Mouse (Mus musculus): ENCODE data around the gene Mgat5. TPM values are rescaled to one million over a fixed set of nuclear protein-coding genes. Genes with fewer than 3 reads are reported as not detected.
A peak's percentile ranks its signal among the peaks of the same experiment; 100 is the strongest.

Mgat5 gene
- polyA plus RNA-seq, 1 experiment = 11.4 TPM

DNA sequence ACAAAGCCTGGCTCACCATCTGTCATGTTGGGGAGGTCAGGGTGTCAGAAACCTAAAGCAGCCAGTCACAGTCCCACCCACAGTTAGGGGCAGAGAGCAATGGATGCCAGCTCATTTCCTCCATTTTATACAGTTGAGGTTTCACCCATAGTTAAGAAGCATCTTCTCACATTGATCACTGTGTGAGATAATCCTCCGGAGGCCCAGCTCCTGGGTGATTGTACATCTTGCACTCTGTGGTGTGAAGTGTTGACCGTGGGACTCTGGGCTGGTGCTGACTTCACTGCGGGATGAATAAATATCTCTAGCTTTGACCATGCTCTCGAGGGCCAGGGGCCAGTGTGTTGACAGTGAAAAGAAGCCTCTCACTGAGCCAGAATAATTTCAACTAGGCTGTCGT is 99.0 kb downstream of the Mgat5 start:
- H3K36me3 ChIP-seq (ENCODE audit: control insufficient read depth, insufficient read depth, low read length) = peaks cover 10% of the 10 kb centered on the region; the same call in 1 of the 2 replicates
- H3K4me1 ChIP-seq (ENCODE audit: control insufficient read depth, insufficient read depth, insufficient read length, low read length) = peaks cover 11% of the 10 kb centered on the region; the same call in 1 of the 2 replicates
- no peak for TF ChIP-seq POLR2A (IDR thresholded peaks at IDR 0.05; ENCODE audit: low read depth, low read length)
- no peak for TF ChIP-seq CTCF (IDR thresholded peaks at IDR 0.05; ENCODE audit: extremely low read depth, insufficient read length, insufficient replicate concordance, low read depth, low read length)
- 84% methylated on average over 5 of the region's 5 CpGs for WGBS
- no peak overlapping the region for H3K4me3 ChIP-seq (ENCODE audit: low read depth, low read length)
- H3K27ac ChIP-seq (ENCODE audit: insufficient read depth, low read depth, low read length) = no peak overlapping the region
- no peaks in the 10 kb centered on the region for H3K27me3 ChIP-seq (ENCODE audit: control insufficient read depth, insufficient read depth, low read length)

DNA sequence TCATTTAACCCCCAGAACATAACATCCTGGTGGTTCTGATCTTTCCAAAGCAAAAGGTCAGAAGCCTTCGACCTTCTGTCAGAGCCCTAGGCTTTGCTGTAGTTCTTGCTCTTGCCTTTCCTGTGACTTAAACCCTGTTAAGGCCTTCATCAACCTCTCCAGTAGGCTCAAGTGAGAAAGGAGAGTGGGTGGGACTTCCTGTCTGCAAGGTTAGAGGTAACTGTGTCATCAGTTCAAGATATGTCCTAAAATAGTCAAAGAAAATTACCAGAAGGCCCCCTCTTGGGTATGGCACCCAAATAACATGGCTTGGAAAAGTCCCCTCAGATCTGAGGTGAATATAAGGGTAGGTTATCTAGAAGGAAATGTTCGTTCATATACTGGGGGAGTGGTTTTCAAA is 99.5 kb downstream of the Mgat5 start:
- Histone ChIP-seq H3K4me1 (ENCODE audit: control insufficient read depth, insufficient read depth, insufficient read length, low read length) (peaks cover 11% of the 10 kb centered on the region; the same call in 1 of the 2 replicates), H3K4me3 (ENCODE audit: low read depth, low read length) (no peak overlapping the region), H3K36me3 (ENCODE audit: control insufficient read depth, insufficient read depth, low read length) (peaks cover 10% of the 10 kb centered on the region; the same call in 1 of the 2 replicates), H3K27ac (ENCODE audit: insufficient read depth, low read depth, low read length) (no peak overlapping the region), H3K27me3 (ENCODE audit: control insufficient read depth, insufficient read depth, low read length) (no peaks in the 10 kb centered on the region)
- TF ChIP-seq CTCF (IDR thresholded peaks at IDR 0.05; ENCODE audit: extremely low read depth, insufficient read length, insufficient replicate concordance, low read depth, low read length) (no peak), POLR2A (IDR thresholded peaks at IDR 0.05; ENCODE audit: low read depth, low read length) (no peak)
- 72% methylated on average over 2 of the region's 2 CpGs for WGBS

DNA sequence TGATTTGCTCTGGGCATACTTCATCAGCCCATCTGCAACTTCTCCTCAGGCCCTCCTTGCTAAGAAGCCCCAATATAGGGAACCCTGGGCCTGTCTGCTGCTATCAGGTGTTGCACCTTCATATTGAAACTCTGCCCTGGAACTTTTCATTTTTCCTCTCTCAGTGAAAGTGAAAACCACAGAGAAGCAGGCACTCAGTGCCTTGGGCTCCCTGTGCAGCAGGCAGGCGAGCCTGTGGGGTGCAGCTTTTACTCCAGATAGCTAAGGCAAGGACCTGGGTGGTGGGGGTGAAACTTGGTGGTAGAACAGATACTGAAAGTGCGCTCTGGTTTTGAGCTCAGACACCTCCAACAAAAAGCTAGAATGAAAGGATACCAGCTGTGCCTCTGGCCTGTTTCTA is 100.8 kb downstream of the Mgat5 start:
- TF ChIP-seq POLR2A (IDR thresholded peaks at IDR 0.05; ENCODE audit: low read depth, low read length) (no peak), CTCF (IDR thresholded peaks at IDR 0.05; ENCODE audit: extremely low read depth, insufficient read length, insufficient replicate concordance, low read depth, low read length) (no peak)
- Histone ChIP-seq H3K4me3 (ENCODE audit: low read depth, low read length) (no peak overlapping the region), H3K27me3 (ENCODE audit: control insufficient read depth, insufficient read depth, low read length) (no peaks in the 10 kb centered on the region), H3K4me1 (ENCODE audit: control insufficient read depth, insufficient read depth, insufficient read length, low read length) (peaks cover 11% of the 10 kb centered on the region; the same call in 1 of the 2 replicates), H3K36me3 (ENCODE audit: control insufficient read depth, insufficient read depth, low read length) (peaks cover 10% of the 10 kb centered on the region; the same call in 1 of the 2 replicates), H3K27ac (ENCODE audit: insufficient read depth, low read depth, low read length) (no peak overlapping the region)
- WGBS = 73% methylated on average over 2 of the region's 2 CpGs

DNA sequence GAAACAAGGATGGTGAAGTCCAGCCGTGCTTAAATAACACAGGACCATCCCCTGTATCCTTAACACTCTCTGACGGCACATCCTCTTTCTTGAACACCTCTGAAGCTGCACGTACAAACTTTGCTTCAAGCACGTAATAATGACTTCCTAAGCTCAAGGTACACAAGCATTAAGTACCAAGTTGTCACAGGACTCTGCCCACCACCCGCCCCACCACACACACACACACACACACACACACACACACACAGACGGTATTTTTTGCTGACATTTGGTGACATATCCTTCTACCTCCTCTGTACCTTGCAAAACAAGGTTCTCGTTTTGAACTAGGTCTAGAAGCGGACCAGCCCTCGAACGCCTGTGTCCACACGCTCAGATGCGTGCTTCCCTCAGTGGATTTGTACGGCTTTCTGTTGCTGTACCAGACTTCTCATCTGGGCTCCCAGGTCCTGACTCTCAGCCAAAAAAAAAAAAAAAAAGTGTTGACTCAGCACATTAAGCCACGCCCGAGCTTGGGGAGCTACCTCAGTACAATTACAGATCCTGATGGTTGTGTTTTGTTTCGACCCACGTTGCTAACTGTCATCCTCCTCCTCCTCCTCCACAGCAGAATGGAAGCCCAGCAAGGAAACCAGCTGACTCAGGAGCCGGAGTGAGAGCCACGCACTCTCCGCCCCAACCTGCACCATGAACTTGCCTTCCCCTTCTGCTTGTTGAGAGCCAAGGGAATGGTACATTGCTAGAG is 101.4 kb downstream of the Mgat5 start:
- H3K27me3 ChIP-seq (ENCODE audit: control insufficient read depth, insufficient read depth, low read length) = no peaks in the 10 kb centered on the region
- no peak for TF ChIP-seq POLR2A (IDR thresholded peaks at IDR 0.05; ENCODE audit: low read depth, low read length)
- 62% methylated on average over 20 of the region's 20 CpGs for WGBS
- H3K4me1 ChIP-seq (ENCODE audit: control insufficient read depth, insufficient read depth, insufficient read length, low read length) = peaks cover 11% of the 10 kb centered on the region; the same call in 1 of the 2 replicates
- peaks cover 10% of the 10 kb centered on the region; the same call in 1 of the 2 replicates for H3K36me3 ChIP-seq (ENCODE audit: control insufficient read depth, insufficient read depth, low read length)
- 0 out of 2 replicates have a peak overlapping the region, but pooled peaks have one; percentile 5 for H3K4me3 ChIP-seq (ENCODE audit: low read depth, low read length)
- H3K27ac ChIP-seq (ENCODE audit: insufficient read depth, low read depth, low read length) = no peak overlapping the region

DNA sequence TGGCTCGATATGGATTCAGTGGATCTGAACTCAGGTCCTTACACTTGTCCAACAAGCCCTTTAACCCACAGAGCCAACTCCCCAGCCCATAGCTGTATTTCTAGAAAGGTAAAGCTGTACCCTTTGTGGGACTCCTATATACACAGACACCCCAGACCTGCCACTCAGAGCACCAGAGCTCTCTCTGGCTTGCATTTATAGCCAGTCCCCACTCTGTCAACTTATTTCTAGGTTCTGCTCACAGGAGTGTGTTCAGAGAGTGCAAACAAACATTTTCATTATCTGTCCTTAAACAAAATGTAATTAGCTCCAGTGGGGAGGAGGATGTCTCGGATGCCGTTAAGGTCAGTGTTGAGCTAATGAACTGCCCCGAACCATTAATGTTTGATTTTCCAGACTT is 102.5 kb downstream of the Mgat5 start:
- 84% methylated on average over 4 of the region's 4 CpGs for WGBS
- no peak overlapping the region for H3K4me3 ChIP-seq (ENCODE audit: low read depth, low read length)
- TF ChIP-seq POLR2A (IDR thresholded peaks at IDR 0.05; ENCODE audit: low read depth, low read length) = no peak
- TF ChIP-seq CTCF (IDR thresholded peaks at IDR 0.05; ENCODE audit: extremely low read depth, insufficient read length, insufficient replicate concordance, low read depth, low read length) = no peak
- H3K27me3 ChIP-seq (ENCODE audit: control insufficient read depth, insufficient read depth, low read length) = no peaks in the 10 kb centered on the region
- no peak overlapping the region for H3K27ac ChIP-seq (ENCODE audit: insufficient read depth, low read depth, low read length)
- peaks cover 11% of the 10 kb centered on the region; the same call in 1 of the 2 replicates for H3K4me1 ChIP-seq (ENCODE audit: control insufficient read depth, insufficient read depth, insufficient read length, low read length)
- H3K36me3 ChIP-seq (ENCODE audit: control insufficient read depth, insufficient read depth, low read length) = peaks cover 14% of the 10 kb centered on the region

DNA sequence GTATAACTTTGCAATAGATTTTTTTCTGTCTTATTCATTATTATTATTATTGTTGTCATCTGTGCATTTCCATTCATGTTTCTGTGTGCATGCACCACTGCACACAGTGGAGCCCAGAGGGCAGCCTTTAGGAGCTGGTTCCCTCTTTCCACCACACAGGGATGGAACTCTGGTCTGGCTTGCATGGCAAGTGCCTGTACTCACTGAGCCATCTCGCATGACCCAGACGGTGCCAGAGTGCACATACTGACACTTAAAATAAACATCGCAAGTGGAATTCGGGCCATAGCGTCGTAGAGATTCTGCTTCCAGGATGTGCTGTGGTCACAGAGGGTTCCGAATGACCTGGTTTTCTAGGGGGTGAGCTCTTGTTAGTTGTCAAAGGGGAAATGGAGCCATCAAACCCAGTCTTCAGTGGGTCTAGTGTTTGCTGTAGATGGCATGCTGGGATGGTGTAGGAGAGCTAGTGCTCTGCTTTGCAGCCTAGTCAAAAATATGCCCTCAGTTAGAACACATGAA is 103.5 kb downstream of the Mgat5 start:
- WGBS = 81% methylated on average over 7 of the region's 7 CpGs
- Histone ChIP-seq H3K4me1 (ENCODE audit: control insufficient read depth, insufficient read depth, insufficient read length, low read length) (peaks cover 11% of the 10 kb centered on the region; the same call in 1 of the 2 replicates), H3K27me3 (ENCODE audit: control insufficient read depth, insufficient read depth, low read length) (no peaks in the 10 kb centered on the region), H3K4me3 (ENCODE audit: low read depth, low read length) (no peak overlapping the region), H3K36me3 (ENCODE audit: control insufficient read depth, insufficient read depth, low read length) (peaks cover 14% of the 10 kb centered on the region), H3K27ac (ENCODE audit: insufficient read depth, low read depth, low read length) (no peak overlapping the region)
- no peak for TF ChIP-seq POLR2A (IDR thresholded peaks at IDR 0.05; ENCODE audit: low read depth, low read length)
- no peak for TF ChIP-seq CTCF (IDR thresholded peaks at IDR 0.05; ENCODE audit: extremely low read depth, insufficient read length, insufficient replicate concordance, low read depth, low read length)

DNA sequence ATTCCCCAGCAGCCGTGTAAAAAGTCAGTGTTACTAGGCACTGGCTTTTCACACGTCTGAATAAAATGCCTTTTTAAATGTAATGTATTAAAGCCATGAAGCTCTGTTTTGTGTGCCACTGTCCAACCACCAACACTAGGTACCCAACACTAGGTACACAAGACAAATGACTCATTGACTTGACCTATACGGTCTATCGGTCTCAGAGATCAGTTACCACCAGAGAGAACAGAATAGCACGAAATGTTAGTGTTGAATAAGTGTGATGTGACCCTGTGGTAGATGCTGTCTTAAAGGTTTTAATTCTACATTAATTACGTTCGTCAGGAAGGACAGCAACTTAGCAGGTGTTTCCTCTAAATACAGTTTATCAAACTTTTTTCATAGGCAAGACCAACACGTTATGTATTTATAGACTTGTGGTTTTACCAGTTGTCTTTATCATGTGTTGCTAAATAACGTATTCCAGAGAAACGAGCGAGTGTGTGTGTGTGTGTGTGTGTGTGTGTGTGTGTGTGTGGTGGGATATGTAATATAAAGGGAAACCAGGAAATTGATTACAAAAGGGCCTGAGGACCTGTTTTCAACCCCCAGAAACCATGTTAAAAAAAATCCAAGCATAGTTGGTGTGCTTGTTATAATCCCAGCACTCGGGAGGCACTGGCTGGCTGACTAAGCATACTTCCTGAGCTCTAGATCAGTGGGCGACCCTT is 104.3 kb downstream of the Mgat5 start:
- Histone ChIP-seq H3K27me3 (ENCODE audit: control insufficient read depth, insufficient read depth, low read length) (no peaks in the 10 kb centered on the region), H3K36me3 (ENCODE audit: control insufficient read depth, insufficient read depth, low read length) (peaks cover 14% of the 10 kb centered on the region), H3K27ac (ENCODE audit: insufficient read depth, low read depth, low read length) (no peak overlapping the region), H3K4me1 (ENCODE audit: control insufficient read depth, insufficient read depth, insufficient read length, low read length) (peaks cover 11% of the 10 kb centered on the region; the same call in 1 of the 2 replicates), H3K4me3 (ENCODE audit: low read depth, low read length) (no peak overlapping the region)
- 85% methylated on average over 13 of the region's 13 CpGs for WGBS
- TF ChIP-seq CTCF (IDR thresholded peaks at IDR 0.05; ENCODE audit: extremely low read depth, insufficient read length, insufficient replicate concordance, low read depth, low read length) (no peak), POLR2A (IDR thresholded peaks at IDR 0.05; ENCODE audit: low read depth, low read length) (no peak)

All from small intestine, adult 2 months (tissue).